Mouse (Mus musculus): ENCODE measurements around the gene Nhsl2. TPM values are rescaled to one million over a fixed set of nuclear protein-coding genes. Genes with fewer than 3 reads are reported as not detected.

The Nhsl2 gene
- polyA plus RNA-seq, 1 experiment from 2014 or later, result 6.9 TPM

DNA sequence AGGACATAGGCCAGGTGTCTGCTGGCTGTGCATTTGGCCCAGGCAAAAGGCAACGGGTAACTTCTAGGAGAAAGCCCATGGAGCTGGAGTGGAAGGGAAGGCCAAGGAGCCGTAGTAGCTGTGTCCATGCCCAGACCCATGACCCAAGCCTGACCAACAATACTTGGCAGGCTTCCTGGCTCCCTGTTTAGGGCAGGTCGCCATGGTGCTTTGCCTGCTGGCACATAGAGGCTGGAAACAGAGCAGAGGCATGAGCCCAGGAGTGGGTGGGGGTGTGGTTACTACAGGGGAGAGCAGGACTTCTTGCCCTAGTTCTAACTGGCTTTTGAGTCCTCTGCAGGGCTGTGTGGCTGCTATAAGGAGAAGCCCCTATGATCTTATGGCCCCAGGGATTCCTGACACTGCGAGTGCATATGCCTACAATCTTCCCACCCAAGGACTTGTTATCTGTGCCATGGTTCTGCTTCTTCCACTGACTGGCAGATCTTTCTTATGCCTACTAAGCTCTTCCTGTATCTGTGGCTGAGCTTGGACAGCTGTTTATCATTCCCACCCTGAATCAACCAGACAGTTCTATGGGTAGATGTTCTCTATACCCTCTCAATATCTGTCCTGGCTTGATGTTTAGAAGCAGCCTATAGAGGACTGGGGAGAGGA, 40.8 kb downstream of the Nhsl2 start:
- H3K4me3 ChIP-seq (ENCODE audit: low read length), result no peak overlapping the region
- no peak overlapping the region for H3K4me2 ChIP-seq (ENCODE audit: low read depth, low read length)
- peaks cover 6% of the 10 kb centered on the region; the same call in 1 of the 2 replicates for H3K27me3 ChIP-seq (ENCODE audit: control insufficient read depth, insufficient read depth, low read length)
- WGBS, result 69% methylated on average over 4 of the region's 4 CpGs
- H3K36me3 ChIP-seq (ENCODE audit: control insufficient read depth, insufficient read depth), result no peaks in the 10 kb centered on the region
- H3K9me3 ChIP-seq (replicated peaks; ENCODE audit: control insufficient read depth, low read length), result no peaks in the 10 kb centered on the region
- H3K4me1 ChIP-seq (ENCODE audit: control insufficient read depth, insufficient read depth, low read length), result no peaks in the 10 kb centered on the region; the same call in 1 of the 2 replicates
- H3K27ac ChIP-seq (ENCODE audit: low read length), result no peak overlapping the region
- ATAC-seq (replicated peaks; ENCODE audit: extremely low read depth, insufficient read depth, low FRiP score), result no peak
- no peak overlapping the region for H3K9ac ChIP-seq (ENCODE audit: low read length)

GRCm38 (mm10) chrX:101893796-101894195, 44.6 kb downstream of the Nhsl2 start:
- Histone ChIP-seq H3K27me3 (ENCODE audit: control insufficient read depth, insufficient read depth, low read length) (peaks cover 6% of the 10 kb centered on the region; the same call in 1 of the 2 replicates), H3K27ac (ENCODE audit: low read length) (no peak overlapping the region), H3K9ac (ENCODE audit: low read length) (no peak overlapping the region), H3K4me3 (ENCODE audit: low read length) (no peak overlapping the region), H3K9me3 (replicated peaks; ENCODE audit: control insufficient read depth, low read length) (no peaks in the 10 kb centered on the region), H3K4me1 (ENCODE audit: control insufficient read depth, insufficient read depth, low read length) (no peaks in the 10 kb centered on the region; the same call in 1 of the 2 replicates), H3K36me3 (ENCODE audit: control insufficient read depth, insufficient read depth) (no peaks in the 10 kb centered on the region), H3K4me2 (ENCODE audit: low read depth, low read length) (no peak overlapping the region)
- ATAC-seq (replicated peaks; ENCODE audit: extremely low read depth, insufficient read depth, low FRiP score), result no peak
- 40% methylated on average over 7 of the region's 7 CpGs for WGBS

DNA sequence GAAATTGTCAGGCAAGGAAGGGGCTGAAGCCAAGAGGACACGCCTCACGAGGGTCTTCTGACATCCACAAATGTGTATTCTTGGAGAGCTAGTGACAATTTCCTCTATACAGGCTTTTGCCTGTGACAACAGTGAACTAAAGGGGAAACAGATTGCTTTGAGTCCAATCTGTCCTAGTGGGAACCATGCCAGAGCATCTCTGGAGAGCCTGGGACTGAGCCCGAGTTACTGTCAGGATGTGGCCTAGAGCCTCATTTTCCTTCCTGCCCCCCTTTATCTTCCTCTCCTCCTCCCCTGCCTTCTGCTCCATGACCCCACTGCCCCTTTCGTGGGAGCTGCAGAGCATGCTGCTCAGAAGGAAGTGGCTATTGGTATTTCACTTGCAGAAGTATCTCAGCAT, 49.2 kb downstream of the Nhsl2 start:
- 37% methylated on average over 4 of the region's 4 CpGs for WGBS
- ATAC-seq (replicated peaks; ENCODE audit: extremely low read depth, insufficient read depth, low FRiP score), result peak; percentile 73; the same call in 1 of the 2 replicates
- Histone ChIP-seq H3K4me2 (ENCODE audit: low read depth, low read length) (no peak overlapping the region), H3K36me3 (ENCODE audit: control insufficient read depth, insufficient read depth) (no peaks in the 10 kb centered on the region), H3K9me3 (replicated peaks; ENCODE audit: control insufficient read depth, low read length) (no peaks in the 10 kb centered on the region), H3K27me3 (ENCODE audit: control insufficient read depth, insufficient read depth, low read length) (peaks cover 3% of the 10 kb centered on the region), H3K9ac (ENCODE audit: low read length) (no peak overlapping the region), H3K4me1 (ENCODE audit: control insufficient read depth, insufficient read depth, low read length) (no peaks in the 10 kb centered on the region), H3K4me3 (ENCODE audit: low read length) (no peak overlapping the region), H3K27ac (ENCODE audit: low read length) (no peak overlapping the region; the same call in 1 of the 2 replicates)

GRCm38 (mm10) chrX:101901806-101902490, 52.8 kb downstream of the Nhsl2 start:
- Histone ChIP-seq H3K27me3 (ENCODE audit: control insufficient read depth, insufficient read depth, low read length) (no peaks in the 10 kb centered on the region; the same call in 1 of the 2 replicates), H3K27ac (ENCODE audit: low read length) (peak overlapping the region; percentile 1; the same call in 1 of the 2 replicates), H3K9me3 (replicated peaks; ENCODE audit: control insufficient read depth, low read length) (no peaks in the 10 kb centered on the region), H3K4me1 (ENCODE audit: control insufficient read depth, insufficient read depth, low read length) (no peaks in the 10 kb centered on the region), H3K4me3 (ENCODE audit: low read length) (no peak overlapping the region), H3K9ac (ENCODE audit: low read length) (no peak overlapping the region), H3K4me2 (ENCODE audit: low read depth, low read length) (no peak overlapping the region), H3K36me3 (ENCODE audit: control insufficient read depth, insufficient read depth) (no peaks in the 10 kb centered on the region)
- 46% methylated on average over 7 of the region's 7 CpGs for WGBS
- ATAC-seq (replicated peaks; ENCODE audit: extremely low read depth, insufficient read depth, low FRiP score), result peak; percentile 58; the same call in 1 of the 2 replicates

- Histone ChIP-seq H3K9ac (ENCODE audit: low read length) (no peak overlapping the region), H3K27me3 (ENCODE audit: control insufficient read depth, insufficient read depth, low read length) (no peaks in the 10 kb centered on the region; the same call in 1 of the 2 replicates), H3K4me1 (ENCODE audit: control insufficient read depth, insufficient read depth, low read length) (no peaks in the 10 kb centered on the region), H3K27ac (ENCODE audit: low read length) (no peak overlapping the region), H3K9me3 (replicated peaks; ENCODE audit: control insufficient read depth, low read length) (no peaks in the 10 kb centered on the region), H3K4me2 (ENCODE audit: low read depth, low read length) (no peak overlapping the region), H3K36me3 (ENCODE audit: control insufficient read depth, insufficient read depth) (no peaks in the 10 kb centered on the region), H3K4me3 (ENCODE audit: low read length) (no peak overlapping the region)
- ATAC-seq (replicated peaks; ENCODE audit: extremely low read depth, insufficient read depth, low FRiP score), result no peak
- WGBS, result 70% methylated on average over 4 of the region's 4 CpGs
These were observed 53.4 kb downstream of the Nhsl2 start for GRCm38 (mm10) chrX:101902597-101902996.

GRCm38 (mm10) chrX:101907301-101907700, 58.1 kb downstream of the Nhsl2 start:
- Histone ChIP-seq H3K36me3 (ENCODE audit: control insufficient read depth, insufficient read depth) (no peaks in the 10 kb centered on the region), H3K9ac (ENCODE audit: low read length) (no peak overlapping the region), H3K4me1 (ENCODE audit: control insufficient read depth, insufficient read depth, low read length) (no peaks in the 10 kb centered on the region), H3K27ac (ENCODE audit: low read length) (no peak overlapping the region), H3K27me3 (ENCODE audit: control insufficient read depth, insufficient read depth, low read length) (no peaks in the 10 kb centered on the region), H3K4me3 (ENCODE audit: low read length) (no peak overlapping the region), H3K4me2 (ENCODE audit: low read depth, low read length) (no peak overlapping the region), H3K9me3 (replicated peaks; ENCODE audit: control insufficient read depth, low read length) (no peaks in the 10 kb centered on the region)
- WGBS, result 64% methylated on average over 5 of the region's 5 CpGs
- no peak for ATAC-seq (replicated peaks; ENCODE audit: extremely low read depth, insufficient read depth, low FRiP score)

DNA sequence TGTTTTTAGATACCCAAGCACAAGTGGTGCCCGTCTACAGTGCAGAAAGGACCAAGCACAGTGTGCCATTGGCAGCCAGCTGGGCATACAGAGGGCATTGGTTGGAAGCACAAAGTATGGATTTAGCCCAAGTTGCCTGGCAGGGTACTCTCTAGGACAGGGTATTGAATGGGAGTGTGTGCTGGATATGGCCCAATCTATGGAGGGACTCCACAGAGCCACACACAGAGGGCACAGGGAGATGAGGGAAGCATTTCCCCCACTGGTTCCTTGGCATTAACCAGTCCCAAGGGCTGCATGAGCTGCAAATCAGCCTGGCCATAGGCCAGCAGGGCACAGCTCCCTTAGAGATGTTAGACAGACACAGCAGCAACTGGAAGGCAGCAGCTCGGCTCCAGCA, 79.9 kb downstream of the Nhsl2 start:
- H3K27me3 ChIP-seq (ENCODE audit: control insufficient read depth, insufficient read depth, low read length), result peaks cover 4% of the 10 kb centered on the region; the same call in 1 of the 2 replicates
- H3K9ac ChIP-seq (ENCODE audit: low read length), result no peak overlapping the region
- no peaks in the 10 kb centered on the region for H3K4me1 ChIP-seq (ENCODE audit: control insufficient read depth, insufficient read depth, low read length)
- 69% methylated on average over 2 of the region's 2 CpGs for WGBS
- ATAC-seq (replicated peaks; ENCODE audit: extremely low read depth, insufficient read depth, low FRiP score), result no peak
- no peak overlapping the region for H3K27ac ChIP-seq (ENCODE audit: low read length)
- H3K4me2 ChIP-seq (ENCODE audit: low read depth, low read length), result no peak overlapping the region
- no peaks in the 10 kb centered on the region for H3K36me3 ChIP-seq (ENCODE audit: control insufficient read depth, insufficient read depth)
- H3K9me3 ChIP-seq (replicated peaks; ENCODE audit: control insufficient read depth, low read length), result no peaks in the 10 kb centered on the region
- no peak overlapping the region for H3K4me3 ChIP-seq (ENCODE audit: low read length)

- WGBS, result 76% methylated on average over 6 of the region's 6 CpGs
- Histone ChIP-seq H3K27ac (ENCODE audit: low read length) (no peak overlapping the region), H3K27me3 (ENCODE audit: control insufficient read depth, insufficient read depth, low read length) (peaks cover 4% of the 10 kb centered on the region; the same call in 1 of the 2 replicates), H3K4me3 (ENCODE audit: low read length) (no peak overlapping the region), H3K36me3 (ENCODE audit: control insufficient read depth, insufficient read depth) (no peaks in the 10 kb centered on the region), H3K9me3 (replicated peaks; ENCODE audit: control insufficient read depth, low read length) (no peaks in the 10 kb centered on the region), H3K9ac (ENCODE audit: low read length) (no peak overlapping the region), H3K4me2 (ENCODE audit: low read depth, low read length) (no peak overlapping the region), H3K4me1 (ENCODE audit: control insufficient read depth, insufficient read depth, low read length) (no peaks in the 10 kb centered on the region)
- ATAC-seq (replicated peaks; ENCODE audit: extremely low read depth, insufficient read depth, low FRiP score), result no peak
These were observed 81.1 kb downstream of the Nhsl2 start for GRCm38 (mm10) chrX:101930301-101930700.

GRCm38 (mm10) chrX:101931016-101931415, 81.8 kb downstream of the Nhsl2 start:
- no peaks in the 10 kb centered on the region for H3K4me1 ChIP-seq (ENCODE audit: control insufficient read depth, insufficient read depth, low read length)
- peaks cover 4% of the 10 kb centered on the region; the same call in 1 of the 2 replicates for H3K27me3 ChIP-seq (ENCODE audit: control insufficient read depth, insufficient read depth, low read length)
- no peak overlapping the region for H3K4me3 ChIP-seq (ENCODE audit: low read length)
- no peaks in the 10 kb centered on the region for H3K36me3 ChIP-seq (ENCODE audit: control insufficient read depth, insufficient read depth)
- no peaks in the 10 kb centered on the region for H3K9me3 ChIP-seq (replicated peaks; ENCODE audit: control insufficient read depth, low read length)
- no peak overlapping the region for H3K27ac ChIP-seq (ENCODE audit: low read length)
- H3K4me2 ChIP-seq (ENCODE audit: low read depth, low read length), result no peak overlapping the region
- ATAC-seq (replicated peaks; ENCODE audit: extremely low read depth, insufficient read depth, low FRiP score), result no peak
- 83% methylated on average over 5 of the region's 5 CpGs for WGBS
- H3K9ac ChIP-seq (ENCODE audit: low read length), result no peak overlapping the region
